In genomic region chr11:84697521-84697920, GRCm38 (mm10) we compare ENCODE assay signal across 15 mouse cellular contexts.
A peak's percentile ranks its signal among the peaks of the same experiment; 100 is the strongest.
DNase-seq lines count a peak whose midpoint lies in the region; ATAC-seq lines count a peak whose summit lies in the region.
"Had no signal": no experiment of that assay in that cellular context is flagged by ENCODE, and none has a peak within 500 bp of the region (broad histone marks: within the 10 kb centered on the region; RNA-seq: fewer than 3 reads in every experiment).

No protein-coding gene starts in this region.

- H3K27ac ChIP-seq in midbrain, embryonic 12.5 days (replicated peaks) = 0 out of 2 replicates have a peak overlapping the region, but pooled peaks have one; percentile 25
- no peak overlapping the region for H3K27ac ChIP-seq in midbrain, embryonic 15.5 days
- no peak overlapping the region for H3K27ac ChIP-seq in forebrain, embryonic 15.5 days (replicated peaks)
- H3K27ac ChIP-seq: liver, embryonic 13.5 days; macrophage had no signal

- no peaks in the 10 kb centered on the region for H3K36me3 ChIP-seq in midbrain, embryonic 12.5 days
- H3K36me3 ChIP-seq in midbrain, embryonic 15.5 days (replicated peaks) = no peaks in the 10 kb centered on the region
- no peaks in the 10 kb centered on the region for H3K36me3 ChIP-seq in forebrain, embryonic 15.5 days
- H3K36me3 ChIP-seq: liver, embryonic 13.5 days had no signal

- DNase-seq in frontal cortex, adult 2 months (ENCODE audit: extremely low spot score in 1 of 2, low spot score in 1 of 2) = peak; percentile 85 to 92
- DNase-seq in left cerebral cortex, adult 11 months (ENCODE audit: low spot score) = peak; percentile 67
- DNase-seq in right cerebral cortex, postnatal 14 days = peak; percentile 64
- no peak for DNase-seq in embryo, embryonic 11 days
- DNase-seq: adrenal gland, postnatal 10 days; gastrocnemius, postnatal 10 days; kidney, postnatal 14 days; liver, embryonic 13.5 days; thymus, postnatal 36 days had no signal

- no peak for ATAC-seq in midbrain, embryonic 12.5 days (ENCODE audit: low FRiP score, low read depth)
- no peak for ATAC-seq in midbrain, embryonic 15.5 days (replicated peaks)
- no peak for ATAC-seq in granulocyte monocyte progenitor cell, adult 5-6 weeks (replicated peaks; ENCODE audit: poor library complexity, severe bottlenecking)
- ATAC-seq in forebrain, embryonic 15.5 days (replicated peaks) = no peak

- H3K4me3 ChIP-seq in midbrain, embryonic 12.5 days = no peak overlapping the region
- H3K4me3 ChIP-seq in midbrain, embryonic 15.5 days = no peak overlapping the region
- no peak overlapping the region for H3K4me3 ChIP-seq in forebrain, embryonic 15.5 days
- H3K4me3 ChIP-seq: liver, embryonic 13.5 days; myocyte had no signal

- H3K4me2 ChIP-seq in midbrain, embryonic 12.5 days (replicated peaks) = no peak overlapping the region
- H3K4me2 ChIP-seq in midbrain, embryonic 15.5 days = no peak overlapping the region
- no peak overlapping the region for H3K4me2 ChIP-seq in forebrain, embryonic 15.5 days (replicated peaks)
- H3K4me2 ChIP-seq: liver, embryonic 13.5 days had no signal

- H3K9ac ChIP-seq in midbrain, embryonic 12.5 days (replicated peaks) = no peak overlapping the region
- H3K9ac ChIP-seq in midbrain, embryonic 15.5 days = no peak overlapping the region
- H3K9ac ChIP-seq in forebrain, embryonic 15.5 days (replicated peaks) = no peak overlapping the region
- H3K9ac ChIP-seq: liver, embryonic 13.5 days had no signal

- peaks cover 32% of the 10 kb centered on the region for H3K4me1 ChIP-seq in midbrain, embryonic 12.5 days
- peaks cover 28% of the 10 kb centered on the region for H3K4me1 ChIP-seq in midbrain, embryonic 15.5 days
- H3K4me1 ChIP-seq in forebrain, embryonic 15.5 days = peaks cover 18% of the 10 kb centered on the region

- peaks cover 81% of the 10 kb centered on the region for H3K27me3 ChIP-seq in midbrain, embryonic 12.5 days
- 0 out of 2 replicates have a peak, but pooled peaks cover 5% of the 10 kb centered on the region for H3K27me3 ChIP-seq in midbrain, embryonic 15.5 days (replicated peaks)
- H3K27me3 ChIP-seq in forebrain, embryonic 15.5 days = peaks cover 8% of the 10 kb centered on the region; the same call in 1 of the 2 replicates

- 66% methylated on average over 5 of the region's 5 CpGs for WGBS in midbrain, embryonic 12.5 days
- WGBS in midbrain, embryonic 15.5 days = 46% methylated on average over 5 of the region's 5 CpGs
- 45% methylated on average over 5 of the region's 5 CpGs for WGBS in forebrain, embryonic 15.5 days

- no peaks in the 10 kb centered on the region for H3K9me3 ChIP-seq in midbrain, embryonic 12.5 days
- H3K9me3 ChIP-seq in midbrain, embryonic 15.5 days = no peaks in the 10 kb centered on the region
- H3K9me3 ChIP-seq in forebrain, embryonic 15.5 days = no peaks in the 10 kb centered on the region
- H3K9me3 ChIP-seq: liver, embryonic 13.5 days had no signal
